Mouse (Mus musculus): Measurements from ENCODE around the gene Tmprss13. TPM values are rescaled to one million over a fixed set of nuclear protein-coding genes. Genes with fewer than 3 reads are reported as not detected.

Gene Tmprss13
- polyA plus RNA-seq, 1 experiment from 2014 or later = not detected

- 63% methylated on average over 2 of the region's 2 CpGs for WGBS
- Histone ChIP-seq H3K4me3 (no peak overlapping the region), H3K9me3 (no peaks in the 10 kb centered on the region), H3K9ac (no peak overlapping the region), H3K27me3 (no peaks in the 10 kb centered on the region), H3K4me2 (no peak overlapping the region), H3K4me1 (replicated peaks) (no peaks in the 10 kb centered on the region; the same call in 1 of the 2 replicates), H3K27ac (replicated peaks) (no peak overlapping the region), H3K36me3 (no peaks in the 10 kb centered on the region)
- ATAC-seq (ENCODE audit: low read depth) = no peak
Observed at GRCm38 (mm10) chr9:45345516-45345915, 26.6 kb downstream of the Tmprss13 start.

- Histone ChIP-seq H3K4me2 (no peak overlapping the region), H3K27me3 (no peaks in the 10 kb centered on the region), H3K9me3 (no peaks in the 10 kb centered on the region), H3K9ac (no peak overlapping the region), H3K27ac (replicated peaks) (no peak overlapping the region), H3K4me1 (replicated peaks) (no peaks in the 10 kb centered on the region; the same call in 1 of the 2 replicates), H3K4me3 (no peak overlapping the region), H3K36me3 (no peaks in the 10 kb centered on the region)
- ATAC-seq (ENCODE audit: low read depth) = no peak
- WGBS = 74% methylated on average over 6 of the region's 6 CpGs
Observed at GRCm38 (mm10) chr9:45346276-45346675, 27.4 kb downstream of the Tmprss13 start.

GRCm38 (mm10) chr9:45348560-45348959, 29.7 kb downstream of the Tmprss13 start:
- Histone ChIP-seq H3K27me3 (no peaks in the 10 kb centered on the region), H3K36me3 (no peaks in the 10 kb centered on the region), H3K9ac (no peak overlapping the region), H3K9me3 (no peaks in the 10 kb centered on the region), H3K4me1 (replicated peaks) (no peaks in the 10 kb centered on the region; the same call in 1 of the 2 replicates), H3K27ac (replicated peaks) (no peak overlapping the region), H3K4me3 (no peak overlapping the region), H3K4me2 (no peak overlapping the region)
- no peak for ATAC-seq (ENCODE audit: low read depth)
- 75% methylated on average over 6 of the region's 6 CpGs for WGBS

DNA sequence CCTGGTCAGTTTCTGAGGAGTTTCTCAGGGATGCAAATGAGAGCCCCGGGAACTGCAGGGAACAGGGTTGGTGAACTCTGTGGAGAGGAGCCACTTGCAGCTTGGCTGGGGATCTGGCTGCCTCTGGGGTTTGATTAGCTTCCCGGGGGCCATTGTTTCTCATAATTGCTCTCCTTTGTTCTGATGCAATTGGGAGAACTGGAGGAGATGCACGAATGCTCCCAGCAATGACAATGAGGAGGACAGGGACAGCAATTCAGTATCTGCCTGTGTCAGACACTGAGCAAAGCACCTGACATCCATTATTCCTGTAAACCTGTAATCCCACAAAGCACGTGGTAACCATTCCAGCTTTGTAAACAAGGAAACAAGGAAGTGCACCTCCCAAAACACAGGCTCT, 30.3 kb downstream of the Tmprss13 start:
- no peak overlapping the region for H3K4me2 ChIP-seq
- H3K9me3 ChIP-seq = no peaks in the 10 kb centered on the region
- H3K27me3 ChIP-seq = no peaks in the 10 kb centered on the region
- no peak overlapping the region for H3K4me3 ChIP-seq
- 6% methylated on average over 4 of the region's 4 CpGs for WGBS
- no peaks in the 10 kb centered on the region for H3K36me3 ChIP-seq
- no peaks in the 10 kb centered on the region; the same call in 1 of the 2 replicates for H3K4me1 ChIP-seq (replicated peaks)
- no peak overlapping the region for H3K27ac ChIP-seq (replicated peaks)
- no peak for ATAC-seq (ENCODE audit: low read depth)
- H3K9ac ChIP-seq = no peak overlapping the region

GRCm38 (mm10) chr9:45349851-45350250, 31.0 kb downstream of the Tmprss13 start:
- Histone ChIP-seq H3K27me3 (no peaks in the 10 kb centered on the region), H3K9me3 (no peaks in the 10 kb centered on the region), H3K4me1 (replicated peaks) (no peaks in the 10 kb centered on the region; the same call in 1 of the 2 replicates), H3K36me3 (no peaks in the 10 kb centered on the region), H3K4me3 (no peak overlapping the region), H3K4me2 (no peak overlapping the region), H3K27ac (replicated peaks) (no peak overlapping the region), H3K9ac (no peak overlapping the region)
- 27% methylated on average over 5 of the region's 5 CpGs for WGBS
- ATAC-seq (ENCODE audit: low read depth) = no peak

DNA sequence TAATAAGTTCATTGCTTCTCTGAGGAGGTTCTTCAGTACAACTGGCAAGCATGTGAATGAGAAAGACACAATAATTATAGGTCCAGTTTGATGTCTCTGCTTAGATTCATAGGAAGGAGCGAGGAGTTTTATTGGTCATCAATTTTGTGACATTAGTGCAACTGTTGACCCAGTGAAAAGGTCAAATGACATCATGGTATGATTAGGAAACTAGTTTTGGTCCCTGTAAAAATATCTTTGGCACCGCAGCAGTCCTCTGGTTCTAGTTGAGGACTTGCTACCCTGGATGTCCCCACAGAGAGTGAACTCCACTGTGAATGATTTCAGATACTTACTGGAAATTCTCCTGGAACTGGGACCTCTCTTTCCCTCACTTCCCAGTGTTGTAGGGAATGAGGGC, 36.3 kb downstream of the Tmprss13 start:
- Histone ChIP-seq H3K27me3 (no peaks in the 10 kb centered on the region), H3K27ac (replicated peaks) (no peak overlapping the region), H3K4me1 (replicated peaks) (peaks cover 10% of the 10 kb centered on the region), H3K9me3 (no peaks in the 10 kb centered on the region), H3K36me3 (no peaks in the 10 kb centered on the region), H3K9ac (no peak overlapping the region), H3K4me2 (no peak overlapping the region), H3K4me3 (no peak overlapping the region)
- ATAC-seq (ENCODE audit: low read depth) = no peak
- WGBS = 85% methylated on average over 2 of the region's 2 CpGs

DNA sequence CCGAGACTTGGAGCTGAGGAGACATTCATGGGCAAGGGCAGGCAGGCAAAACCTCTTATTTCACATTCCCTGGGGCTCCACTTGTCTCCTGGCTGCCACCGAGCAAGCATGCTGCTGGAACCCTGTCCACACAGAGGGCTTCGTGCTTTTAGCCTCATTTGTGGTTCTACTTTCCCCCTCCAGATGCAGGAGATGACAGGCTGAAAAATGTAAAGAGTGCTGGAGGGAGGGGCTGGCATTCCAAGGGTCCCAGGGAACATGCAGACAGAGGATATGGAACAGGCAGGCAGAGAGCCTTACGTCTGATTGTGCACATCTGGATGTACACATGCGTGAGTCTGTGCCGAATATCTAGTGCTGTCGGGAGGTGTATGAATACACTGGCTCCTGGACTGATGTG, 39.5 kb downstream of the Tmprss13 start:
- no peak overlapping the region for H3K27ac ChIP-seq (replicated peaks)
- no peak overlapping the region for H3K9ac ChIP-seq
- no peaks in the 10 kb centered on the region for H3K9me3 ChIP-seq
- peaks cover 14% of the 10 kb centered on the region for H3K4me1 ChIP-seq (replicated peaks)
- no peak overlapping the region for H3K4me2 ChIP-seq
- H3K4me3 ChIP-seq = no peak overlapping the region
- H3K27me3 ChIP-seq = no peaks in the 10 kb centered on the region
- H3K36me3 ChIP-seq = no peaks in the 10 kb centered on the region
- 67% methylated on average over 7 of the region's 7 CpGs for WGBS
- ATAC-seq (ENCODE audit: low read depth) = no peak

- ATAC-seq (ENCODE audit: low read depth) = no peak
- no peaks in the 10 kb centered on the region for H3K9me3 ChIP-seq
- H3K4me1 ChIP-seq (replicated peaks) = peaks cover 14% of the 10 kb centered on the region
- WGBS = 56% methylated on average over 2 of the region's 2 CpGs
- no peak overlapping the region for H3K27ac ChIP-seq (replicated peaks)
- no peak overlapping the region for H3K9ac ChIP-seq
- no peaks in the 10 kb centered on the region for H3K27me3 ChIP-seq
- H3K36me3 ChIP-seq = no peaks in the 10 kb centered on the region
- no peak overlapping the region for H3K4me2 ChIP-seq
- H3K4me3 ChIP-seq = no peak overlapping the region
Observed at GRCm38 (mm10) chr9:45362051-45362461, 43.2 kb downstream of the Tmprss13 start.

DNA sequence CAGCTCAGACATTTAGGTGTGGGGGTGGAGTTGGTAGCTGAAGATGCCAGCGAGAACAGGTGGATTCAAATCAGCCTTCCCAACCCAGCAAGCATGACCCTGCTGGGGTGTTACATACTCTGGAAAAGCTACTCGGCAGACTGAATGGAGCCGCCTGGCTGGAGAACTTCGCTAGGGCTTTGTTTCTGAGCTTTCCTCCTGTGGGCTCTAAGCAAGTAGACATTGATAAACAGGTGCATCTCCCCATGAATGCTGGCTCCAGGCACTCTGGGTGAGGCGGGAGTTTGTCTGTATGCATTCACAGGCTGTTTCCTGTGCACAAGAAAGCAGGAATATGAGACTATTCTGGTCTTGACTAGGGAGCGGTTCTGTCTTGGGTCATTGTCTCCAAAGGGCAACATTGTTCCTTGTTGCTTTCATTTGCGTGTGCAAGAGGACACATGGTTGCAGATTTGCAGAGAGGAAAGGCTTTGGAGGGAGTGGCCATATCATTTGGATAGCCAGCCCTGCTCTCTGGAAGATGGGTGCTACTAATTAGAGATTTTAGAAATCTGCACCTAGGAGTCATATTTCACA, 44.8 kb downstream of the Tmprss13 start:
- no peak overlapping the region for H3K4me2 ChIP-seq
- H3K36me3 ChIP-seq = no peaks in the 10 kb centered on the region
- H3K4me1 ChIP-seq (replicated peaks) = peaks cover 8% of the 10 kb centered on the region; the same call in 1 of the 2 replicates
- H3K27me3 ChIP-seq = no peaks in the 10 kb centered on the region
- ATAC-seq (ENCODE audit: low read depth) = no peak
- no peak overlapping the region for H3K9ac ChIP-seq
- 56% methylated on average over 7 of the region's 7 CpGs for WGBS
- H3K9me3 ChIP-seq = no peaks in the 10 kb centered on the region
- no peak overlapping the region for H3K27ac ChIP-seq (replicated peaks)
- no peak overlapping the region for H3K4me3 ChIP-seq

DNA sequence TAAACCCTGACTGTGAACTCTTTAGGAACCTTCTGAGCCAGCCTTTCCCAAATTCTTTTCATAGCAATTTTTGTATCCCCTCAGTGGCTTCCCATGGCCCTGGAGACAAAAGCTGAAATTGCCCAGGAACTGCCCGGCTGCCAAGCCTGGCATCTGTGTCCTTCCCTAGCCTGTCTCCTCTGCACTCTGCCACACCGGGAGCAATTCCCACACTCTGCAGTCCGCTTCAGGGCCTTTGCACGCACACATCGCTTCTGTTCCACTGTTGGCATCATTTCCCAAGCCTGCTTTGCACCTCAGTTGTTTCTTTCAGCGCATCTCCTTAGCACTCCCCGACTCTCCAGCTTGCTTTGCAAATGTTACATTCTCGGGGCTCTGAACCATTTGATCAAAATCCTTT, 48.8 kb downstream of the Tmprss13 start:
- Histone ChIP-seq H3K9me3 (no peaks in the 10 kb centered on the region), H3K4me1 (replicated peaks) (peaks cover 29% of the 10 kb centered on the region), H3K4me2 (no peak overlapping the region), H3K27ac (replicated peaks) (no peak overlapping the region), H3K4me3 (no peak overlapping the region), H3K27me3 (no peaks in the 10 kb centered on the region), H3K36me3 (no peaks in the 10 kb centered on the region), H3K9ac (no peak overlapping the region)
- 81% methylated on average over 8 of the region's 8 CpGs for WGBS
- ATAC-seq (ENCODE audit: low read depth) = no peak

- whole genome bisulfite sequencing = 75% methylated on average over 5 of the region's 5 CpGs
- ATAC-seq (ENCODE audit: low read depth) = no peak
- H3K27ac ChIP-seq (replicated peaks) = no peak overlapping the region
- no peak overlapping the region for H3K9ac ChIP-seq
- H3K27me3 ChIP-seq = no peaks in the 10 kb centered on the region
- H3K4me1 ChIP-seq (replicated peaks) = peaks cover 33% of the 10 kb centered on the region
- H3K9me3 ChIP-seq = no peaks in the 10 kb centered on the region
- H3K36me3 ChIP-seq = no peaks in the 10 kb centered on the region
- no peak overlapping the region for H3K4me3 ChIP-seq
- H3K4me2 ChIP-seq = no peak overlapping the region
Observed at GRCm38 (mm10) chr9:45368341-45368901, 49.5 kb downstream of the Tmprss13 start.

- Histone ChIP-seq H3K9me3 (no peaks in the 10 kb centered on the region), H3K4me1 (replicated peaks) (peaks cover 36% of the 10 kb centered on the region), H3K27me3 (no peaks in the 10 kb centered on the region), H3K27ac (replicated peaks) (peak within 1 kb of the TSS; percentile 80), H3K36me3 (no peaks in the 10 kb centered on the region), H3K9ac (peak within 1 kb of the TSS; percentile 84), H3K4me3 (peak within 1 kb of the TSS; percentile 72), H3K4me2 (peak within 1 kb of the TSS; percentile 90)
- peak; percentile 70 for ATAC-seq (ENCODE audit: low read depth)
- WGBS = under 1% methylated on average over 28 of the region's 28 CpGs
Observed at GRCm38 (mm10) chr9:45370117-45370561, 51.2 kb downstream of the Tmprss13 start, which contains the start of gene Fxyd6. TSS of gene Fxyd6 (plus strand) at chr9:45370185.
